14 mouse cellular contexts compared by ENCODE assay signal in the genomic region with DNA sequence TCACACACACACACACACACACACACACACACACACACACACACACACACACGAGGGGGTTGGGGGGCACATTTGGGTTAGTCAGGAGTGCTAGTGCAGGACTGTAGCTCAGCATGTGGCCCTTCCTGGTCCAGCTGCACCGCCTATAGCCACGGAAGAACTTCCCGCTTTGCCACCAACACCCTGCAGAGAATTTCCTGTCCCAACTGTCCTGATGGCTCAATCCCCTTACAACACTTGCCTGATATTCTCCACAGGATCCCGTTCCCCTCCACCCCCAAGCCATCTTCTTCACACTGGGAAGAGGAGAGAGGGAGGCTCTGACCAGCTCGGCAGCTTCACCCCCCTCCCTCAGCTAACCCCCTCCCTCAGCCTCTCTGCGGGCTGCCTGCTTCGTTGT.
"Had no signal": no experiment of that assay in that cellular context is flagged by ENCODE, and none has a peak within 500 bp of the region (broad histone marks: within the 10 kb centered on the region; RNA-seq: fewer than 3 reads in every experiment).

No protein-coding gene starts in this region.

- DNase-seq: lung, adult 18-20 months; lung, embryonic 14.5 days; lung, postnatal 10 days; lung, postnatal 4 days; midbrain, embryonic 14.5 days; retina, postnatal 1 day; right cerebral cortex, adult 18-20 months; right cerebral cortex, postnatal 25 days; right cerebral cortex, postnatal 4 days; spleen, adult 18-20 months; thymus, adult 2 months; thymus, postnatal 25 days; thymus, postnatal 4 days had no signal

- ATAC-seq: midbrain, embryonic 16.5 days had no signal
